Mouse (Mus musculus) cerebellum, adult 9-11 months (tissue): ENCODE measurements at regions not wholly inside any gene's neighbourhood (a gene's known extent, or its start where the extent isn't known, plus 50 kb on each side); places are given as distances from the start of the nearest gene placed in this dataset.
A peak's percentile ranks its signal among the peaks of the same experiment; 100 is the strongest.
"Not testable (repeated sequence)": the region's sequence is repeated elsewhere in the genome, so short reads cannot be mapped to it uniquely, and the experiment has no call there.

Source experiments
- DNase-seq: peaks from one replicate; pipeline ENCODE4 v3.0.0; 2022

DNA sequence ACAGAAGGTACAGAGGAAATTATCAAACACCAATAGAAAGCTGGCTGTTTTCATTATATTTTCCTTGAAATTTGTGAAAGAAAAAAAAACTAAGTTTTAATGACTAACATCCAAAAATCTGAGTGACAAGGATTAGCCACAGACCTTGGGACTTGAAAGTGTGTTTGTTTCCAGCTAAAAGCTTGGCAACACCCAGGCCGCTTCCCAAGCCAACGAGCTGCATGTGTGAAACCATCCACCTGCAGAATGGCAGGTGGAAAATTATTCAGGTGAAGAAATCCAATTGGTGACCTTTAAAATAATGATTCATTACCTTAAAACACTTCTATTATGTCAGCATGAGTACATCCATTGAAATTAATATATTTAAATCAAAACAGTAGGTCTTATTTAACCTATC lies 672.7 kb upstream of the Mms22l start:
- DNase-seq, result no peak

DNA sequence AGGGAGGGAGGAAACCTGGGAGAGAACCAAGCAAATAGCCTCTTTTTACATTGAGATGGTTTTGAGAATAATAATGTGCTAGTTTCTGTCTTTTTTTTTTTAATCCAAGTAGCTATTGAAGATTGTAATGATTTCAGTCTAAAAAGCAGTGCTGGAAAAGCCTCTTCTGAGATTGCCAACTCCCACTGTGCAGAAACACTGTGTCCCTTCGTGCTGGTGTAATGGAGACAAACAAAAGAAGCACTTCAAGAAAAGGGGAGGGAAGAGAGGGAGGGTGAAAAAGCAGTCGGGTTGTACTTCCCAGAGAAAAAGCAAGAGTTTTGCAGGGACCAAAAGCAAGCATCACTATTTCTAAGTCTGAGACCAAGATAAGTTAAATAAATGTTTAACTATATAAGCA lies 669.4 kb upstream of the Mms22l start:
- peak; percentile 4 for DNase-seq

DNA sequence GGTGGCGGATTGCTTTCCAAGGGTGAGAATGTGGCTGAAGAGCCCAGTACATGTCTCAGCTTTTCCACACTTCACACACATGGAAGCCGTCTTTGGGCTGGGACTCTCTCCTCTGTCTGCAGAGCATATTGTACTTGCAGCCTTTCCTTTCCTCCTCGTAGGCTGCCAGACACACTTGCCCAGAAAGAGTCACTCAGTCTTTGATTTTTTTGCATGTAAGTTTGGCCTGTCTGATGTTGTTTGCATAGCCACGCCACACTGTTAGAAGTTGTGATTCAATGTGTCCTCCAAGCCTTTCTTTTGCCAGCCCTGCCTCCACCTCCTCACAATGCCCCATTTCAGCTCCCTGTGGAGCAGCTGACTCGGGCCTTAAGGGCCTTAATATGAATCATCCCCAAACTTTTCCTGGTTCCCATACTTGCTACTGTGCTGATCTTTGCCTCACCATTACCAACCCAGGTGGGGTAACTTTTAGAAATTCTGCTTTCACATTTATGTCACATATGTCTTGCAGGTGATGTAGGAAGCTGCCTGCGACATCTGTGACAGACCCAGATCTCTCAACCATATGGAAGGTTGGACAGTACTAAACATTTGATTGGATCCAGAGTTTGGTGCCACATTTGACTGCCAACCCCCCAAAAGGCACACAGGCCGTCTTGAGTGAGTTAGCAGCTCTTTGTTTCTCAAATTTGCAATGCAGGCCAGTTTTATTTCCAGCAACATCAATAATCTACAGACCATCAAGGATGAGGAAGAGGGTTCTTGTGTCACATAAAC lies 663.7 kb upstream of the Mms22l start:
- DNase-seq, result no peak

DNA sequence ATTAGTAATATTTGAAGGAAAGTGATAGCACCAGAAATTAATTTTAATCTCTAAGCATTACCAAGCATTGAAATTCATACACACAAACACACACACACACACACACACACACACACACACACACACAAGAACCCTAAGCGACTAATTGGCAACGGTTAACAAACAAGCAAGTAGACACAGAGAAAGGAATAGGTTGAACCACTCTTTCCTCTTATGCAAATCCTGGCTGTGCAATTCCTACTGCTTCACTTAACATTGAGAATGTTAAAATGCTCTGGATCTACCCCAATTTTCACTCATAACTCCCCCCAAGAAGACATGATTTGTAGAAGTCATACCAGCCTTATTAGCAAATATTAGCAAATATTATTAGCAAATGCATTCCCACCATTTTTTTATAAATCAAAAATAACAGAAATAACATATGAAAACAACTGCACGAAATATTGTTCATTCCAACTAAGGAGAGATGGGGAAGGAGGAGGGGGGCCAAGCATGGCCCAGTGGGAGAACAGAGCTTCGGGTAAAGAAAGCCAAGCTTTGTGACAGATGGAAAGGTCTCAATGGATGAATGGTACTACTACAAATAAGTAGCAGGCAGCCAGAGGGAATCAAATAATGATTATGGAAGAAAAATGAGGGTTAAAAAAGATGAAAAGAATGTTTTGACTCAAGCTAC lies 652.5 kb upstream of the Mms22l start:
- no peak for DNase-seq

DNA sequence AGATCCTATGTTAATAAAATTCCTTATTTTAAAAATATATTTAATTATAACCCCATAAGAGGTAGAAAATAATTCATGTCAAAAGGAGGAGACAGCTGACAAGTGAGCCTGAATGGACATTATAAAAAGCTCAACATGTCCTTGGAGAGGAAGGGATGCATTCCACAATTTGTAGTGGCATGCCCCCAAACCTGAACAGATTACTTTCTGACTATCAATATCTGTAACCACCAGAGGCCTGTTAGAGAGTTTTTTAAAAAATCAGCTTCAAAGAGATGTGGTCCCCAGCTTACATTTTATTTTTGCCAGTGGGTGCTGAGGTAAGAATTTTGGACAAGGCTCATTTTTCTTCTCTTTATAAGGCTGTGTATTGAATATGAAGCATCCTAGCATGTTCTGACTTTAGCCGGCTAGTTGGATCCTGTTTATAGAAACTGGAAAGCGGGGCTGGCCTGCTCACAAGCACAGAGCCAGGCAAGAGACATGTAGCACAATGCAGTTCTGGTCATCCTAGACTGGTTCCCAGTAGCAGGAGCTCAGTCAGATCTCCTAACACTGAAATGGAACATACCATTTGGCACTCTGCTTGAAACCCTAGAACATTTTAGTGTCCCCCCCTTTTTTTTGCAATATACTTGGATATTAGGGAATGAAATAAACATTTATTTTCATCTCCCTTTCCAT lies 651.8 kb upstream of the Mms22l start:
- no peak for DNase-seq

DNA sequence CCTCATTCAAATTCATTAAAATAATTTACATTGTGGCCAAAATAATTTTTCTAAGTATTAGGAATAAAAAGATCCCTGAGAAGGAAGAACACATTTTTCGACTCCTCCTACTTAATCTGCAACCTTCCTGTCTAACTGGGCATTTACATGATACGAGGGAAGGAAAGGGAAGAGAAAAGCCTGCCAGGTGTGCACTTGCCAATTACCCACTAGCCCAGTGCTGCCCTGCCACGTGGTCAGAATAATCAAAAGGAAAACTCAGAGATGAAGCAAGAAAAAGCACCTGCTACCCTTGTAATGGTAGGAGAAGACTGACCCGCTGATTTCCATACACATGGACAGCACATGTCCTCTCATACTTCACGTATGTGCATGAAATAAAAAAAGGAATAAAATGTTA lies 651.0 kb upstream of the Mms22l start:
- DNase-seq, result no peak

DNA sequence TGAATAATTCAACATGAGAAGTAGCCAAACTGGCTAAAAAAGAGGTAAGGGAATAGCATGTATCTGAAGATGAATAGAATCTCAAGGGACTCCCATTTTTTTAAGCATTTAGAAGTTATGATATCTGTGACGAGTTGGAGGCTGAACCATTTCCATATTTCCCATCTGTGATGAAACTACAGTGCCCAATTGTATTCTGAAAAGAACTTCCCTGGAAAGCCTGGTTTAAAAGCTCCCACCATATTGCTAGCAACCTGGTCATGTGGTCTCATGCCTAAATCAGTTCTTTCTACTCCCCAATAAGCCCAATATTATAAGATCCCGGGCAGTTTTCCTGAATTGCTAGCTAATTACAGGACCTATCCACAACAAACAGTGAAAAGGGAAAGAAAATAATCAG lies 645.6 kb upstream of the Mms22l start:
- DNase-seq, result no peak

DNA sequence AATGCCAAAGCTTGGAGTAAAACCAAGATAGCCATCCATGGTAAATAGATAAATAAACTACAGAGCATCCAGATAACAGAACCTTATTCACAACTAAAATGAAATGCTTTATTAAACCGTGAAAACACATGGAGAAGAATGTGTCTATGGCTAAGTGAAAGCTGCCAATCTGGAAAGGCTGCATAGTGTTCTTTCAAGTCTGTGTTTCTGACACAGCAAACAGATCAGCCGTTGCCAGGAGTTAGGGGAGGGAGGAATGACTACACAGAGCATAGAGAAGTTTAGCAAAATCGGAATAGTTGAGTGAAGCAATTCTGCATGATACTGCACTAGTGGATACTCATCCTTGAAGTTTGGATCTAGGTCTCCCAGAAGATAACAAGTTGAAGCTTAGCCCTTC lies 633.8 kb upstream of the Mms22l start:
- no peak for DNase-seq

DNA sequence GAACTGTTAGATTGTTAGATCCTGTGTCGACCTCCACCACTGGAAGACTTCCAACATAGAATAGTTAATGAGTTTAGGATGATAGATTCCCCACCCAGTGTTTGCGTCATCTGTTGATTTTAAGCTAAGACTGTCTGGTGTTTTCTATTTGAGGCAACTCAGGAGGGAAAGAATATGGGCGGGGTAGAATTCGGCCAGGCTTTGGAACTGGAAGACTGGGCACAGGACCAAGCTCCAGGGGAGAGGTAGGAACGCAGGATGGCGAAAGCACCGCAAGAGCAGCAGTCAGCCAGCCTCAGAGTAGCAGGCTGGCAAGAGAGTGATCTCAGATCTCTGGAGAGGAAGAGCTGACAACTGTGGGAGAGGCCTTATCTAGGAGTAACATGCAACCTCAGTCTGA lies 616.2 kb upstream of the Mms22l start:
- DNase-seq, result no peak

DNA sequence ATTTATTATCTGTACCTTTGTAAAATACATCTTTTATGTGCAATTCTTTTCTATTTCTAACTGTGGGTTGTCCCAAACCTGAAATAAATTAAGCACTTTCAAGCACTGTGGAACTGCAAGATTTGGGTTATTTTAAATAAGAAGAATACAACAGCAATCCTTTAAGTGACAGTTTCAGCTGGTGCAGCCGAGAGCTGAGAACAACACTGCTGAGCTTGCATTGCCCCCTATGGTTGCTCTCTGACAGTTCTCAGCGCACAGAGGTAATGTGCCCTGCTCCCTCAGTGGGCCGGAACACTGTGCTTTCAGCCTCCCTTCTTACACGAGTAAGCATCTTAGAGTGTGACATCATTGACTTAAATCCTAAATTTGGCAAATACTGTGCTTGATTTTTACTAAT lies 582.9 kb upstream of the Mms22l start:
- DNase-seq, result no peak

DNA sequence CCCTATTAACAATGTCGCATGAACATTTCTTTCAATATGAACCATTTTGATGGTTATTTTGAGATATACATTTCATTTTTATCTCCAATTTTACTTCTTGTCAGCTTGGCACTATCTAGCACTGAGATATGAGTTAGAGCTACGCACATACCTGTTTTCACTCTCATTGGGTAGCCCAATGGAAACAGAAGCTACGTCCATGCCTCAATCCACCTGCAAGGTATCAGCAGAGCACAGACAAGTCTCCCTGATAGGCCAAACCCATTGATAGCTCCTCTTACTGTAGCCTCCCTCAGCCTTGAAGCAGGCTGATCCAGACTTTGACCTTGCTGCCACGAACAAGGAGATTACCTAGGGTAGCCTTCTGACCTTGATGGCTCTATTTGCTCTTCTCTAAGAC lies 582.4 kb upstream of the Mms22l start:
- no peak for DNase-seq

DNA sequence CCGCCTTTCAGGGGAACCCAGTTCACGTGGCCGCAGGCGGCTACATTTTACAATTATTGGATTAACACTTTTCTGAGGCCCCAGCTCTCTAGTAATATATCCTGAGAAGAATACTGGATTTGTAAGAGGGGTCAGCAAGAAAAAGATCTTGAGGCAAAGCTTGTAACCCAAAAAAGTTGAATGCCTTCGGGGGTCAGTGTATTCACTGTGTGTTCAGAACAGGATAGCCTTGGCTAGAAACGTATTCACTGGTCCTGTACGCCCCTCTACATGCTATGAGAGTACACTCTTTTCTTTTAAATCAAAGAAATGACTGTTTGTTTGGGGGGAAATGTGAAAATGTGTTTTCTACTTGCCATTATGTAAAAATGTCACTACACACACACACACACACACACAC lies 581.8 kb upstream of the Mms22l start:
- DNase-seq, result no peak

DNA sequence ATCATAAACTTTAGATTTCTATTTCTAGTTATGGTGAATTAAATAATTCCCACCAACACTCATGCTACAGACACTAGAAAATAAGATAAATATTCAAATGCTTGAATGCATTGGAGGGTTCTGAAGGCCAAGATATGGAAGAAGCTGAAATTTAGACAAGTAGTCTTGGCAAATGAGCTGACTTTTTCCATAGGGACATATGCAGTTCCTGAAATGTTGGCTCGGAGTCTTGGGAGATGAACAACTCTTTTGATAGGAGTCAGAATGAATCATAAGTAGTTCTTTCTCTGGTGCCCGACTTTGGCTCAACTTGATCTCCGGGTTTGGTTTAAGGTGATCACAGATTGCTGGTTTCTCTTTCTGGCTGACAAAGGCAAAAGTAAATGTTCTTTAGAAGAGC lies 574.7 kb upstream of the Mms22l start:
- no peak for DNase-seq

DNA sequence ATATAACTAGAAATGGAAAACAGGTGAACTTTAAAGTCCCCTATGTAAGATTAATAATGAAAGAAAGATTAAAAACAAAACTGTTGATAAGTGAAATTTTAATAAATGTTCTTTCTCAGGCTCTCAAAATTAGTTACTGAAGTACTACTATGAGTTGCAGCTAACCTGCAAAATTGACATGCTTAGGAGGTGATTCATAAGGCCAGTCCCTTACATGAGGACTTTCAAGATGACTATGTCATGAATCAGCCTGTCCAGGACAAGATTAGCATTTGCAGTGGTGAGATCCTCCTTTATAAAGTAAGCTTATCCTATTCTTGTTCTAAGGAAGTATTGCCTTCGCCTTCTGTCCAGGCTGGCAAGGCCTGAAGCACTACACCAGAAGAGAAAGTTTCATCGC lies 542.1 kb upstream of the Mms22l start:
- DNase-seq, result no peak

DNA sequence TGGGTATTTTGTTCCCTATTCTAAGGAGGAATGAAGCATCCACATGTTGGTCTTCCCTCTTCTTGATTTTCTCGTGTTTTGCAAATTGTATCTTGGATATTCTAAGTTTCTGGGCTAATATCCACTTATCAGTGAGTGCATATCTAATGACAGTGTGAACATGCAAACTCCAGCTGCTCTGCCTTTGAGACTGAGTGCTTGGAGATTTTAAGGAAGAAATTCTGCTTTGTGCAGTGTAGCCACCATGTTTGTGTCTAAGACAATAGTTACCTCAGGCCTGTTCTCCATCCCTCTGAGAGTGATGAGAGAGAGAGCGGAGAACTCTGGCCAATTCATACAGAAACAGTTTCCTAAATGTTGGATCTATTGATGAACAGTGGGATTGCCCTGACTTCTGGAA lies 514.1 kb upstream of the Mms22l start:
- not testable (repeated sequence) for DNase-seq

DNA sequence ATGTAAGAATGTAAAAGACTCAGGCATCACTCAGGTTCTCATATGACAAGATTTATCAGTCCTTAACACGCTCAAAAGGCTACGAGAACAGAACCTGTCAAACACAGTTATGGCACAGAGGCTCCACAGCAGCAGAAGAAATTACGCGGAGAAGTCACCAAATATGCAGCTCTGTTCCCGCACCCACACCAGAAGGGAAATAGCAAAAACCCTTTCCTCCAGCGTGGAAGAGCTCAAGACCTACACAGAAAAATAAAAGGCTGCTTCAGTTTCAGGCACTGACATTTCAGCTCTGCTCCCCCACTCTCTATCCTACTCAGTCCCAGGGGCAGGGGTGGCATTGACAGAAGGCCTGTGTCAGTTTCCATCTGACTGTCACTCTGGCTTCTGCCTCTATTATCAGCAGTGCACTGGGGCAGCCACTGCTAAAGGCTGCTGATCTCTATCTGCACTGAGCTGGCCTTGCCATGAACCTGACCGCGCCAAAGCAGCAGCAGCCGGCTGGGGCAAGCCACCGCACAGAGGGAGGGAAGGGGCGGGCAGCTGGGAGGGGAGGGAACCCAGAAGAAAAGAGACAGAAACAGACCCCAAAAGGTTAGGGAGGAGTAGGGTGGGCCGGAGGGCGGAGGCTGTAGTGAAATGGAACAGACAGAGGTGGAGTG lies 513.3 kb upstream of the Mms22l start:
- no peak for DNase-seq

DNA sequence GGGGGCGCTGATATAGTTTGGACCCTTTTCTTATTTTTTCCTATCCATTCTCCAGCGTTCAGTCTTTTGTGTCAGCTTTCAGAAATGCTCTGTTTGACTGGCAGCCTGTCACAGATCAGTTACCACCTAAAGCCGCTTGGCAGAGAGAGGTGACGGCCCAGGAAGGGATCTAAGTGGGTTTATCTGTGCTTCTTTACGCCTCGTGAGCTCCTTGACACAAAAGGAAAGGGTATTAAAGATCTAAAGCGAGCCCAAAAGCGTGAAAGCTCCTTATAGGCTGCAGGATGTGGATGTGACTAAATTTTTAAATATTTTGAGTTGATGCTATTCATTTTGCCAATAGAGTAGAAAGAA lies 512.8 kb upstream of the Mms22l start:
- DNase-seq, result no peak

DNA sequence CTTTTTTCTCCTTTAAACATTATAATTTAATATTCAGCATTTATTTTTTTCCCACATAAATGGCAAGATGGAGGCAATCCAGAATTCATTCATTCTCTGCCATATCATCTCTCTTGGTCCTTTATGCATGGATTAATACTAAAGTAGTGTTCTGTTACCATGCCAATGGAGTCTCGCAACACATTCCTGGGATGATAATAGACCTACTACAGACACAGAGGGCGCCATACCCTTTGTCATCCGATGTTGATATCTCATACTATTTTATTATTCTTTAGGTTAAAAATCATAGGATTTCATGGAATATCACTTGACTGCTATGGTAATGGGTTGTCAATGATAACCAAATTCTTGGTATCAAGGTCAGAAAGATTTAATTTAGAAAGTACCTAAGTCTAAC lies 512.2 kb upstream of the Mms22l start:
- no peak for DNase-seq

DNA sequence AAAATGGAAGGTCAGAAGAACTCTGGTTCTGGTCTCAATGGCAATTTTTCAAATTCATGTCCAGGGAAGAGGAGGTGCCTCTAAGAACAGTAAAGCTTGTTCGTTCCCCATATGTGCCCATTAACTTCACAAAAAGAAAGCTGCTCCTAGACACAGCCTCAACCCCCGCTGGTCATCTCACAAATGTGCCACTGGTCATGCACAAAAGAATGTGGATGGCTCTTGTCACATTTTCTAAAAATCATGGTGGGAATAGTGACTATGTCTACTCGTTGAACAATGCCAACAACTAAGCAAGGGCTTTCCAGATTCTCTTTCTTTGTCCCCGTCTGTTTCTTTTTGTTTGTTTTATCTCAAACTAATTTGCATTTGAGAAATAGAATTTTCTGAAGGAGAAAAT lies 510.3 kb upstream of the Mms22l start:
- DNase-seq, result no peak

DNA sequence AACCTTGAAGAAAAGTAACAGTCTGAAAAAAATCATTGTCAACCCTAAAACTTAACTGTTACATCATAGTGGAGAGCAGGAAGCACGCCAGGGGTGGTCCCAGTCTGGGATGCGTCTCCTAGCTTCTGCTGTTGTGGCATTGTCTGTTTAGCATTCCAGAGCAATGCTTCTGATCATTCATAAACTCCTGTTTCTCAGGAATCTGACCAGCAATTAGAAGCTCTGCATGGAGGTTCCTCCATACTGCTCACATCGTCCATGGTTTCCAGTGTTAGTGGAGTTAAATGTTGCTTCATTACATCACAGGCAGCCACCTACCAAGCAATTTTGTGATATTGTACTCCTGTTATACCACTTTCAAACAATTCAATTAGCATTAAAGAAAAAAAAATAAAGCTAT lies 502.4 kb upstream of the Mms22l start:
- no peak for DNase-seq

DNA sequence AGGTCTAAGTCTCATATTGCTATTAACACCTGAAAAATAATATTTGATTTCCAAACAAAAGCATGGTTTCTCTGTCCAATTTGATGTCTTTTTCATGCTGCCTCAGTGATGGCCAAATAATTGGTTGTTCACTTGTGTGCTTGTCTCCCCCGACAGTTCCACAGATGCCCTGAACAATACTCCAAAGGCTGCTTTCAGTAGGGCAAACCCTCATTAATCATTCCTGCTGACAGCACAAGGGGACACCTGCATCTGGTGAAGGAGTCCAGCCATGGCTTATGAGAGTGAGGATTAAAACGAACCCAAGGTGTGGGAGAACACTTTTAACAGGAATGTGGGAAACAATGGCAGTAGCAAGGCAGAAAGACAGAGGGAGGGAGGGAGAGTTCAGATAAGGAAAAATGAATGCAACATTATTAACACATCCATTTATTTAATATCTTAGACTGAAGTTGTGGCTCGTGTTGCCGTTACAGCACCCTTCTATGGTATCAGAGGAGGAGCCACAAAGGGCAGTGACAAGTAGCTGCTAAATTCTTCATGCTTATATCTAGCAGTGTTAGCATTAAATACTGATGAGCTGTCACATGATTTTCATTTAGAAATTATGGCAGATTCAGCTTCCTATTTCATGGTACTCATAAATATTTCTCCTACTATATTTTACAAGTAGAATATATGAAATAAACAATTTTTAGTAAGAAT lies 501.8 kb upstream of the Mms22l start:
- DNase-seq, result no peak

DNA sequence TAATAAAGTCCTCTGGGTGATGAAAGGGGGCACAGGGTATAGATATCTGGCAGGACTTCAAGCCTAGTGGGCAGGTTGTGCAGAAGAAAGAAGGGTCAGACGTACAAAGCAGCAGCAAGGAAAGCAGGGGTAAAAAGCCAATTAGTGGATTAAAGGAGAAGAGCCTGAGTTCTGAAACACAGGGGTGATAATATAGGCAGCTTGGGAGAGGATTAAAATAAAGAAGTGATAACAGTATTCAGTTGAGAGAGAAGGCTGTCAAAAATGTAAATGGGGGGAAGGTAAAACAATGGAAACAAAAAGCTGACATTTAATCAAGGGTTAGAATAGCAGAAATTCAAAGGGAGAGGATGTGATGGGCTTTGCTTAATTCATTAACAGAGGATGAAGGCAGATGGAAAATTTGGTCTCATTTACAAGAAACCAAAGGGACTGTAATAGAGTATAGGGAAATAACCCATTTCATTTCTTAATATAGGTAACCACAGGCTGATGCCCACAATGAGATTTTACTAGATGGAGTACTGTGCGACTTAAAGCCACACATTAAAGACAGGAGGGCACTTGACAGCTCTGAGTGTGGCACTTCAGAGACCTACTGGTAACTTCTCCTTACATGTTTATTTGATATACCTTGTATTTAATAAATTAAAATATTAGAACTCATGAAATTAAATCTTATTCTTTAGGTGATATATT lies 489.8 kb upstream of the Mms22l start:
- no peak for DNase-seq
